Mouse (Mus musculus): ENCODE data around the gene Plekha6.

The Plekha6 gene

GRCm38 (mm10) chr1:133182706-133183095 lies 18.7 kb downstream of the Plekha6 start:
- peak; percentile 57 for DNase-seq (ENCODE audit: low read depth, low spot score)

- DNase-seq (ENCODE audit: low read depth, low spot score), result no peak
These were observed 19.3 kb downstream of the Plekha6 start for GRCm38 (mm10) chr1:133183141-133183925.

- DNase-seq (ENCODE audit: low read depth, low spot score), result peak; percentile 91
These were observed 24.1 kb downstream of the Plekha6 start for GRCm38 (mm10) chr1:133187948-133188680.

- DNase-seq (ENCODE audit: low read depth, low spot score), result no peak
These were observed 24.7 kb downstream of the Plekha6 start for GRCm38 (mm10) chr1:133188719-133189118.

GRCm38 (mm10) chr1:133189471-133189870 lies 25.5 kb downstream of the Plekha6 start:
- peak; percentile 74 for DNase-seq (ENCODE audit: low read depth, low spot score)

GRCm38 (mm10) chr1:133190550-133190949 lies 26.5 kb downstream of the Plekha6 start:
- peak; percentile 42 for DNase-seq (ENCODE audit: low read depth, low spot score)

- DNase-seq (ENCODE audit: low read depth, low spot score), result no peak
These were observed 32.2 kb downstream of the Plekha6 start for GRCm38 (mm10) chr1:133196181-133196580.

- DNase-seq (ENCODE audit: low read depth, low spot score), result no peak
These were observed 33.3 kb downstream of the Plekha6 start for GRCm38 (mm10) chr1:133197266-133197665.

GRCm38 (mm10) chr1:133199706-133200105 lies 35.7 kb downstream of the Plekha6 start:
- no peak for DNase-seq (ENCODE audit: low read depth, low spot score)

- no peak for DNase-seq (ENCODE audit: low read depth, low spot score)
These were observed 37.5 kb downstream of the Plekha6 start for GRCm38 (mm10) chr1:133201499-133201898.

GRCm38 (mm10) chr1:133203701-133204100 lies 39.7 kb downstream of the Plekha6 start:
- no peak for DNase-seq (ENCODE audit: low read depth, low spot score)

GRCm38 (mm10) chr1:133204341-133204849 lies 40.4 kb downstream of the Plekha6 start:
- no peak for DNase-seq (ENCODE audit: low read depth, low spot score)

- DNase-seq (ENCODE audit: low read depth, low spot score), result no peak
These were observed 41.0 kb downstream of the Plekha6 start for GRCm38 (mm10) chr1:133204985-133205384.

GRCm38 (mm10) chr1:133208086-133208815 lies 44.2 kb downstream of the Plekha6 start:
- no peak for DNase-seq (ENCODE audit: low read depth, low spot score)

GRCm38 (mm10) chr1:133209036-133209435 lies 45.0 kb downstream of the Plekha6 start:
- DNase-seq (ENCODE audit: low read depth, low spot score), result peak; percentile 86

- no peak for DNase-seq (ENCODE audit: low read depth, low spot score)
These were observed 45.5 kb downstream of the Plekha6 start for GRCm38 (mm10) chr1:133209482-133209881.

GRCm38 (mm10) chr1:133209901-133210516 lies 46.0 kb downstream of the Plekha6 start:
- peak; percentile 33 for DNase-seq (ENCODE audit: low read depth, low spot score)

- DNase-seq (ENCODE audit: low read depth, low spot score), result no peak
These were observed 46.8 kb downstream of the Plekha6 start for GRCm38 (mm10) chr1:133210766-133211165.

GRCm38 (mm10) chr1:133212273-133212672 lies 48.3 kb downstream of the Plekha6 start:
- no peak for DNase-seq (ENCODE audit: low read depth, low spot score)

- DNase-seq (ENCODE audit: low read depth, low spot score), result no peak
These were observed 49.1 kb downstream of the Plekha6 start for GRCm38 (mm10) chr1:133213098-133213497.

- no peak for DNase-seq (ENCODE audit: low read depth, low spot score)
These were observed 49.9 kb downstream of the Plekha6 start for GRCm38 (mm10) chr1:133213901-133214300.

All from R1 (cell line).